Mouse (Mus musculus): ENCODE results near the gene Rnf168.
"Not testable (repeated sequence)": the region's sequence is repeated elsewhere in the genome, so short reads cannot be mapped to it uniquely, and the experiment has no call there.

Gene Rnf168

GRCm38 (mm10) chr16:32277308-32278256 is at the start of gene Rnf168:
Gene Rnf168 (plus strand): TSS chr16:32277459.
- peak; percentile 88 for DNase-seq (ENCODE audit: low read depth, low spot score)

DNA sequence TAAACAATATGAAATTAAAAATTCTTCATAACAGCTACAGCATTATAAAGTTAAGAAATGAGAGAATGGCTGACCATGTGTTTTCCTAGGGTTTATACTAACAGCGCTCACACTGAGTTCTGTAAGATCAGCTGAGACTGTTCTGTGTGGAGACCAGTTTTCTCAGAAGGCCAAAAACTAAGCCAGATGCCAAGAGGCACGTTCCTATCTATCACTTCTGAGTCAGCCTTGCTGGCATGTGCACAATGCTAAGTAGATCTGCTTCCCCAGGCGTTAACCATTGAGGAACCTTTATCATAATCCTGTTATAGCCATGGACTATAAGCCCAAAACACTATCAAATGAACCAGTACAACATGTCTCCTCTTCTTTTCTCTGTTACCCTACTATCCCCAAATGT is 45.2 kb upstream of the Rnf168 start:
- not testable (repeated sequence) for DNase-seq (ENCODE audit: low read depth, low spot score)

GRCm38 (mm10) chr16:32237930-32238680 is 39.2 kb upstream of the Rnf168 start:
- DNase-seq (ENCODE audit: low read depth, low spot score): no peak

DNA sequence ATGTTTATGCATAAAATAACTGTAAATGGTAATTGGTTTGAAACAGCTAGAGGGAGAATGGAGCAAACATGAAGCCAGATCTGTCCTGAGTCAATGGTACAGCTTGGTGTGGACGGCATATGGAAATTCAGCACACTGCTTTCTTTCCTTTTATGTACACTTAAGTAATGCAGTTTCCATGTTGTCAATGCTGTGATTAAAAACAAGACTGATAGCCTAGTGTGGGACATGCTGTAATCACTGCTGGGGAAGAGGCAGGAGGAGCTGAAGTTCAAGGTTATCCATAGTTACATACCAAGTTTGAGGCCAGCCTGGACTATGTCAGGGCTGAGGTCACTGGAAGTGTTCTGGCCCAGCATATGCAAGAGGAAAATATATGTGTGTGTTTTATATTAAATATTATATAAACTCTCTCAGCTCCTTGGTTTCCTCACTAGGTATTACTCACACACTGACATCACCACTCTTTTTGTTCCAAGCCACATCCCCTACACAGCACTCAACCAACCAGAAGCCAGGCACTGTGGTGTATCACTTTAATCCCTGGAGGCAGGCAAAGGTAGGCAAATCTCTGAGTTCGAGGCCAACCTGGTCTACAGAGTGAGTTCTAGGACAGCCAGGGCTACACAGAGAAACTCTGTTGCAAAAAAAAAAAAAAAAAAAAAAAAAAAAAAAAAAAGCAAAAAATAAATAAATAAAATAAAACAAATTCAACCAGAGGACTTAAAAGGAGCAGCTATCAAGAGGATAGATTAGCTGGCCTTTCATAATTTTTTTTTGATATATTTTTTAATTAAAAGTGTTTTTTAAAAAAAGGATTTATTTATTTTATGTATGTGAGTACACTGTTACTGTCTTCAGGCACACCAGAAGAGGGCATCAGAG is 37.6 kb upstream of the Rnf168 start:
- DNase-seq (ENCODE audit: low read depth, low spot score): no peak

DNA sequence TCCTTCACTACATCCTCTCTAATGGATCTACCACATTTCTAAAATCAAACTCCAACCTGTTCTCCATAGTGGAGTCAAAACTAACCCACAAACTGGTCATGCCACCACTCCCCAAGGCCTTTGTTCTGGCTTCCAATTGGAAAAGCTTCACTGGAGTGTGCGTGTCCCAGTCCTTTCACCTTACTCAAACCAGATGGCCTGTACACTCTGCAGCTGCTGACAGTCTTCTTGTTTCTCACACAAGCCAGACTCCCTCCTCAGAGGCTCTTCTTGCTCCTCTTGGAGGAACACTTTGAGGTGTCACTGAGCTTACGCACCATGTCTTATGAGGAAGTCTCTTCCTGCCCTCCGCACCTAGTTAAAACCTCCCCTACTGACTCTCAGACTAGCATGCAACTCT is 33.4 kb upstream of the Rnf168 start:
- DNase-seq (ENCODE audit: low read depth, low spot score): no peak

- peak; percentile 47 for DNase-seq (ENCODE audit: low read depth, low spot score)
Measured at GRCm38 (mm10) chr16:32246351-32246791, 30.9 kb upstream of the Rnf168 start.

DNA sequence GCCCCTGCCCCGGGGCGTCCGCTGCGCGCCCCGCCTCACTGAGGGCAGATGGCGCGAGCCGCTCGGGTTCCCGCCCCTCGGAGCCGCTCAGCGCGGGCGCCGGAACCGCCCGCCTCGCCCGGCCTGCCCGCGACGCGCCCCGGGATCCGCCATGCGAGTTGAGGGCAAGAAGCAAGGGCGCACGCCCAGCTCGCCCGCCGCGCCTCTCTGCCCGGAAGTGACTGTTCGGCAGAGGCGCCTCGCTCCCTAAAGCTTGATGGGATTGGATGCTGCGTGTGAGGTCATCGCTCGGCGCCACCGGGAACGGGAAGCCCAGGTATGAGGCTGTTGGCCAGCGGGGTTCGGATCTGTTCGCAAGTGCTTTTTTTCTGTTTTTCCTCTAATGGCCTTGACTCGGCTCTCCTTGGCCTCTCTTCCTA is 30.3 kb upstream of the Rnf168 start, which contains the start of the genes Fbxo45 and Wdr53:
Gene Fbxo45, minus strand, starts transcription at position 207 of the 419 bp plus-strand sequence.
Gene Wdr53, plus strand, starts transcription at position 276 of the 419 bp plus-strand sequence.
- DNase-seq (ENCODE audit: low read depth, low spot score): peak; percentile 95

GRCm38 (mm10) chr16:32264225-32264624 is 13.0 kb upstream of the Rnf168 start:
- DNase-seq (ENCODE audit: low read depth, low spot score): not testable (repeated sequence)

- no peak for DNase-seq (ENCODE audit: low read depth, low spot score)
Measured at GRCm38 (mm10) chr16:32271291-32271690, 6.0 kb upstream of the Rnf168 start, which contains the start of gene Smco1. Gene Smco1 (plus strand): TSS chr16:32271468.

- DNase-seq (ENCODE audit: low read depth, low spot score): peak; percentile 27
Measured at GRCm38 (mm10) chr16:32273338-32273737, 3.9 kb upstream of the Rnf168 start.

DNA sequence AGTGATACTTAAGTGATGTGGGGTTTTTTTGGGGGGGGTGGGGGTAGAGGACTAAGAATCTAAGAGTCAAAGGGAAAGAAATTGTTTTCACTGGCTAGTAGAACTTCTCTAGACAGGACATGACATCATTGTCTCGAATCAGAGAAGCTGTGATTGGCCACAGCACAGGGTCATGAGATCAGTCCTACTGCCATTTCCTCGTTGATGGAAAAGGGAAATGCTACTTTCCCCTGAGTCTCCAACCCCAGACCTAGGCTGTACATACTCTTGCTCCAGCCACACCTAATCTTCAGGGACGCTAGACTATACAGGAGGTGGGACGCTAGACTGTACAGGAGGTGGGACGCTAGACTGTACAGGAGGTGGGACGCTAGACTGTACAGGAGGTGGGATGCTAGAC is 2.2 kb upstream of the Rnf168 start:
- no peak for DNase-seq (ENCODE audit: low read depth, low spot score)

DNA sequence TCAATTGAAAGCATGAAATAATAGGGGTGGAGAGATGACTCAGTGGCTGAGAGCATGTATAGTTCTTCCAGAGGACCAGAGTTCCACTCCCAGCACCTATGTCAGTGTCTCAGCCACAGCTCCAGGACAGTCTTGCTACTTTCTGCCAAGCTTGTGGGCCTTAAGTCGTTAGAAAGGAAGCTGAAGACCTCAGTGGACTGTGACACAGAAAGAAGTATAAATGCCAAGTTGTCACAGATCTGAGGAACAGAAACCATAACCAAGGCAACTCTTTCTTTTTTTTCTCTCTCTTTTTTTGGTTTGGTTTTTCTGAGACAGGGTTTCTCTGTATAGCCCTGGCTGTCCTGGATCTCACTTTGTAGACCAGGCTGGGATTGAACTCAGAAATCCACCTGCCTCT is 1.4 kb upstream of the Rnf168 start:
- no peak for DNase-seq (ENCODE audit: low read depth, low spot score)

- no peak for DNase-seq (ENCODE audit: low read depth, low spot score)
Measured at GRCm38 (mm10) chr16:32278396-32278795, 1.1 kb downstream of the Rnf168 start.

- no peak for DNase-seq (ENCODE audit: low read depth, low spot score)
Measured at GRCm38 (mm10) chr16:32280211-32280610, 3.0 kb downstream of the Rnf168 start.

DNA sequence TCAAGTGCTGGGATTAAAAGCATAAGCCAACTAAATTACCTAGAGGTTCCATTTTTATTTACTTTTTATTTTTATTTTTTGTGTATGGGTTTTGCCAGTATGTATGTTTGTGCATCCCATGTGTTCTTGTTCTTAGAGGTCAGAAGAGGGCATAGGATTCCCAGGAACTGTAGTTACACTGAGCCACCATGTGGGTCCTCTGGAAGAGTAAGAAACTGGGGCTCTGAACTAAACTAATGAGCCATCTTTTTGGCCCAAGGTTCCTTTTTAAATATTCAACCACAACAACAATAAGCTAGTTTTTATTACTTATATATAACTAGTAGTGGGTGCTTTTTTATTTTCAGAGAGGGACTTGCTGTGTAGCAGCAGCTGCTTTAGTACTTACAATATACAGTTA is 5.3 kb downstream of the Rnf168 start:
- DNase-seq (ENCODE audit: low read depth, low spot score): no peak

- no peak for DNase-seq (ENCODE audit: low read depth, low spot score)
Measured at GRCm38 (mm10) chr16:32291821-32292220, 14.6 kb downstream of the Rnf168 start.

DNA sequence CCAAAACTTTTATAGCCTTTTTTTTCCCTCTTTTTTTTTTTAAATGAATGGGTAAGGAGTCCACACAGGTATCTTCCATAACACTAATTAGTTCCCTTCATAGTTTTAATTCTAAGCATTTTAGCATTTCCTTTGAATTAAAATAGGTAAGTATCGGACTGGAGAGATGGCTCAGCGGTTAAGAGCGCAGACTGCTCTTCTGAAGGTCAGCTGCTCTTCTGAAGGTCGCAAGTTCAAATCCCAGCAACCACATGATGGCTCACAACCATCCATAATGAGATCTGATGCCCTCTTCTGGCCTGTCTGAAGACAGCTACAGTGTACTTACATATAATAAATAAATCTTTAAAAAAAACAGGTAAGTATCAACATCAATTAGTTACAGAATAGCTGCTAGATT is 22.4 kb downstream of the Rnf168 start:
- DNase-seq (ENCODE audit: low read depth, low spot score): not testable (repeated sequence)

GRCm38 (mm10) chr16:32303046-32303445 is 25.8 kb downstream of the Rnf168 start:
- DNase-seq (ENCODE audit: low read depth, low spot score): no peak

DNA sequence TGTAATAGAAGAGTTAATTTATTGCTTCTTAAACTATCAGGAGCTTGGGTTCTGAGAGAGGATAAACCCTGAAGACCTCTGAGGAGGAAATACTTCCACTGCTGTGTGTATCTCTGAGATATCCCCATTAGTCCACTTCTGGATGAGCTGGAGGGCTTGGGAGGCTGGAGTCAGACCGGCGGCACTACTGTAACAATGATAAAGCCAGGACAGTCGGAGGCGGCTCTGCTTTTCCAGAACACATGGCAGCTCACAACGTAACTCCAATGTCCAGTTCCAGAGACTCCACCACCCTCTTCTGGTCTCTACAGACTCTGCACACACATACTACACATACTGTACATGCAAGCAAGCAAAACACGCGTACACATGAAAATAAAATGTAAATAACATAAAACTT is 26.6 kb downstream of the Rnf168 start:
- no peak for DNase-seq (ENCODE audit: low read depth, low spot score)

DNA sequence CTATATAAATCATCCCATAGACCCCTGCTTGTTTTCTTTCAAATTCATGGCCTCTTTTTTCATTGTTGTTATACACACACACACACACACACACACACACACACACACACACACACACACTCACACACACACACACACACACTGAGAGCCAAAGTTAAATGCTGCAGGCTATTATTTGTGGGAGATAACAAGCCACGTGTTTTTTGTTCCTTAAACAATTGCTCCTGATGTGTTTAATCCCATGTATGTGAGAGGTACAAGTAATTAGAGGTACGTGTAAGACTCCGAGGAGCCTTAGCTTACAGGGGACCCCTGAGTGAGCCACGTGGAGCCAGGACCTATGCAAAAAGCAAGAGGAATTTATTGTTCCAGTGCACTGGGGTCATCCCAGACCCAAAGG is 34.7 kb downstream of the Rnf168 start:
- no peak for DNase-seq (ENCODE audit: low read depth, low spot score)

GRCm38 (mm10) chr16:32312386-32312785 is 35.1 kb downstream of the Rnf168 start:
- no peak for DNase-seq (ENCODE audit: low read depth, low spot score)
